Mouse (Mus musculus) B cell, adult 62 days (primary cell): ENCODE measurements around the gene Fbh1. TPM values are rescaled to one million over a fixed set of nuclear protein-coding genes. Genes with fewer than 3 reads are reported as not detected.

Experiments used
- total RNA-seq: library from RNA; stranded (reverse); gene quantifications from 4 replicates; pipeline ENCODE4 v1.2.4, GENCODE M21; 2023

The Fbh1 gene
- 54.5 to 63.9 TPM (median 55.7 TPM) in 4 replicates for total RNA-seq

DNA sequence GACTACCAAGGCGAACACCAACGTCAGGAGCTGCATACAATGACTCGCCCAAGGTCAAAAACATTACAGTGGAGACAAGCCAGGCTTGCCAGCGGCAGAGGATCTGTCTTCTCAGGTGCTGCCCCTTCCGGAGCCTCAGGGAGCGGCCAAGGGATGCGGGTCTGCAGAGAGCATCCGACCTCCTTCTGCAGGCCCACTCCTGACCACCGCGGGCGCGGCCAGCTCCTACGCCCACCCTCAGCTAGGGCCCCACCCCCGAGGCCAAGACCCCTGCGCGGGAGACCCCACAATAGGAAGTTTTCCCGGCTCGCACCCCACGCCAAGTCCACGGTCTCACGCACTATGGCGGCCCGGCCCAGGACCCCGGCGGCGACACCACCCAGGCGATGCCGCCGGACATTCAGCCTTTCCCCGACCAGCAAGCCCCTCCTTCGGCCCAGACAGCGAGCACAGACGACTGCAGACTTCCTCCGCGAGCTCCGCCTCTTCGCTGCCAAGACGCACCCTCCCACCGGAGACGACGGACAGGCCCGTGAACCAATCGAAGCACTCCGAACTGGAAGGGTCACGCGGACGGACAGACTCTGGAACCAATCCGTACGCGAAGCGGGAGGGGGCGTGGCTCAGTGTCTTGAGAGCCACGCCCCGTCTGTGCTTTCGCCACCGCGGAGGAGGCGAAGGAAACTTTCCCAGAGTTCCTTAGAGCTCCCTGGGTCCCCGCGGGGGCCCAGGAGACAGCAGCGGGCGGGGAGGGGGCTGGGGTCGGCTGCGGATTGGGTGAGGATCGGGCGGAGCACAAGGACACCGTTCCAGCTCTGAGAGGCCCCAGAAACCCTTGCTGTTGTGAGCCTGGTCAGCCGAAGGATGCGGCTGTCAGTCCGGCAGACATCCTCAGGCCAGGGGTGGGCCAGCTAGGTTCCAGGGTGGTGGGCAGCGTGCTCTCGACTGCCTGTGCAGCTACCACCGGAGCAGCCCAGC is at the start of gene Fbh1, which contains the start of gene Ankrd16:
Fbh1 (minus strand) TSS at position 492 of the 978 bp plus-strand sequence.
Ankrd16 (plus strand) TSS at position 786 of the 978 bp plus-strand sequence.

DNA sequence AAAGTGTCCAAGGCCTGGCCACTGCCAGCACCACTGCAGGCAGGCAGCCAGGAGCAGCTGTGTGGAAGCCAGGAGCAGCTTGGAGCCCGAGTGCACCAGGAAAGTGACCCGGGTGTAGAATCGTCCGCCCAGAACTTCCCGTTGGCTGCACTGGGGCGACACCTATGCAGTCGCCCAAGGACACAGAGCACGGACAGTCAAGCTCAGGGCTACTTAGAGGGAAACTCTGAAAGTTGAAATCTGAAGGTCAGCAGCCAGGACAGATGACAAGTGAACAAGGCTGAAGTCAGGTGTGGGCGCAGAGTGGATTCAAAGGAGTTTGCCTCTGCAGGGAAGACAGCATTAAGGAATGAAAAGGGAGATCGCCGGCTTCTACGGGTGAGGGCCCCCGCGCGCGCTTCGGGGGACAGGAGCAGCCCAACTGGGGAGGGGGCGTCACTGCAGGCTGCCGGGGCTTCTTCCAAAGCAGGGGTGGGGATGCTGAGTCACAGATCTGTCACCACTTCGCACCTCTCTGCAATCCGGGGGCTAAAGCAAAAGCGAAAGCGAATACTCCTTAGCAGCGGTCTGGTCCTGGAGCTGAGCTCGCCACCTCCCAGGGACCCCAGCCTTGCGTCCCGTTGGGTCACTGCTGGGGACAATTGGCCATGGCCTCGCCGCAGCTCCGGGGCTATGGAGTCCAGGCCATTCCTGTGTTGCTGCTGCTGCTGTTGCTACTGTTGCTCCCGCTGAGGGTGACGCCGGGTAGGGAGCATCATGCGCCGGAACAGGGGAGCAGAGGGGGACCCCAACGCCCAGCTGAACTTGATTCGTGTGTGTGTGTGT is 72.0 kb downstream of the Fbh1 start, which contains the start of gene Il15ra:
Il15ra (plus strand) TSS at position 90 of the 825 bp plus-strand sequence.

Other genes starting within 250 kb of the Fbh1 start
- gene Pfkfb3, start 223.5 kb downstream of the Fbh1 start, total RNA-seq: 43.1 to 48.4 TPM (median 44.3 TPM) in 4 replicates
- 155 to 168 TPM (median 161 TPM) in 4 replicates for gene Rbm17, start 173.4 kb downstream of the Fbh1 start, total RNA-seq
- not detected in 4 replicates for gene Gm17490, start 151.3 kb downstream of the Fbh1 start, total RNA-seq
- gene Il2ra, start 134.8 kb downstream of the Fbh1 start, total RNA-seq: 1.4 to 2.7 TPM (median 2.2 TPM) in 4 replicates
- 4.3 to 8.8 TPM (median 6.2 TPM) in 4 replicates for gene Il15ra, start 72.3 kb downstream of the Fbh1 start, total RNA-seq
- gene Ankrd16, start 294 bp upstream of the Fbh1 start, total RNA-seq: 86.0 to 99.3 TPM (median 92.5 TPM) in 4 replicates